Mouse (Mus musculus): Measurements from ENCODE around the gene Cdh13. TPM values are rescaled to one million over a fixed set of nuclear protein-coding genes. Genes with fewer than 3 reads are reported as not detected.

The Cdh13 gene
- polyA plus RNA-seq (2011; ENCODE audit: insufficient read depth, insufficient read length, low replicate concordance, missing spikeins) = not detected in 2 replicates

DNA sequence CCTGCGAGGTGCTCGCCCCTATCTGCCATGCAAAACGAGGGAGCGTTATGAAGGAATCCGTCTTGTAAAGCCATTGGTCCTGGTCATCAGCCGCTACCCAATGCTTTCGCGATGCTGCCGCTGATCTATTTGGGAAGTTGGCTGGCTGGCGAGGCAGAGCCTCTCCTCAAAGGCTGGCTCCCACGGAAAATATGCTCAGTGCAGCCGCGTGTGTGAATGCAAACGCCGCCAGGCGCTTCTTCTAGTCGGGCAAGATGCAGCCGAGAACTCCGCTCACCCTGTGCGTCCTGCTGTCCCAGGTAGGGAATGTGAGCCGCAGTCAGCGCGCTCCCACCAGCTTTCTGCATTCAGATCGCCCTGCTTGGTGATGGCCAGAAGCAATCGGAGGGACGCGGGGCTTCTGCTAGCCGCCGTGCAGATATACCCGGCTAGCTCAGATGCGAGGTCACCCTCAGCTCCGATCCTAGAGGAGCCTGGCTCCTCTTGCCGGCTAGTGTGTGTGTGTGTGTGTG lies at the start of gene Cdh13:
Cdh13 (plus strand) TSS at position 134 of the 512 bp plus-strand sequence.
- Histone ChIP-seq H3K4me3 (replicated peaks; ENCODE audit: control insufficient read depth, low read depth, low read length) (no peak within 1 kb of the TSS), H3K4me1 (ENCODE audit: control insufficient read depth, insufficient read depth, low read length) (no peaks in the 10 kb centered on the region), H3K27ac (ENCODE audit: control insufficient read depth, insufficient read depth, low read depth, low read length, poor library complexity) (no peak within 1 kb of the TSS)
- TF ChIP-seq POLR2A (IDR thresholded peaks at IDR 0.05; ENCODE audit: borderline replicate concordance, control insufficient read depth, low read depth, low read length) (no peak), CTCF (IDR thresholded peaks at IDR 0.05; ENCODE audit: control insufficient read depth, insufficient read depth, low read length) (no peak)
- whole genome bisulfite sequencing = 4% methylated on average over 33 of the region's 33 CpGs

DNA sequence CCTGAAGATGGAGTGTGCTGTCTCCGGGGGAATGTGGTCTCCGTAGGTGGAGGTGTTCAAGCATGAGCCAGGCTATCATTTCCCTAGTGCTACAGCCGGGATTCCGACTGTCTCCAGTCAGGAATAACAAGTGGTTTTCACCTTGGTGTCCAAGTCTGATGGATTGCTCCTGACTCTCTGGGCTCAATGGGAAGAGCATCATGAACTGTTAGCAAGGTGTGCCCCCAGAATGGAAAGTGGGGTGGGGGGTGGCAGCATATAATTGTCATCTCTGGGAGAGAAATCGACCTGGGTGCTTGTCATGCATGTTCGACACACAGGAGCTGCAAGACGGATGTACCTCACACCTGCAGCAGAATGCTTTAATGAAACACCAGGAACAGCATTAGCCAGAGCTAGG lies 47.9 kb upstream of the Cdh13 start:
- Histone ChIP-seq H3K4me3 (replicated peaks; ENCODE audit: control insufficient read depth, low read depth, low read length) (no peak overlapping the region), H3K4me1 (ENCODE audit: control insufficient read depth, insufficient read depth, low read length) (no peaks in the 10 kb centered on the region), H3K27ac (ENCODE audit: control insufficient read depth, insufficient read depth, low read depth, low read length, poor library complexity) (no peak overlapping the region)
- 78% methylated on average over 7 of the region's 7 CpGs for WGBS
- TF ChIP-seq POLR2A (IDR thresholded peaks at IDR 0.05; ENCODE audit: borderline replicate concordance, control insufficient read depth, low read depth, low read length) = no peak
- no peak for TF ChIP-seq CTCF (IDR thresholded peaks at IDR 0.05; ENCODE audit: control insufficient read depth, insufficient read depth, low read length)

DNA sequence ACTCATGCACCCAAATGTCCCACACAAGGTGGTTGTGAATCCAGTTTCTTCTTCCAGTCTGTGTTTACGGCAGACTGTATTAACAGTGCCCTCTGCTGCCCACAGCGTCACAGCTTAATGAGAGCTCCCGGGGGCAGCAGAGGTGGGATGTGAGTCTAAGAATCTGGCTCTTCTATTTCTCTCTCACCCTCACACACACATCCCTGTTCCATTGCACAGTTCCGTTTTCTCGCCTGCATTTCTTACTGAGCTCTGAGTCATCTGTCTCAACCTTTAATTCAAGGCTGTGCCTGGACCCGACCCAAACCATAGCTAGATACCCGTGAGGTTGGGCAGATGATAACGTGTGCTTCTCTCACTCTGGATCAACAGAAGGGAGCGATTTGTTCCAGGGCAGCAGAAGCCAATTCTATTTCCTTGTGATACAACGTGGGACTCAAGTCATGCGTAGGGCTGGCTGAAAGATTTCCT lies 46.3 kb upstream of the Cdh13 start:
- Histone ChIP-seq H3K27ac (ENCODE audit: control insufficient read depth, insufficient read depth, low read depth, low read length, poor library complexity) (no peak overlapping the region), H3K4me1 (ENCODE audit: control insufficient read depth, insufficient read depth, low read length) (no peaks in the 10 kb centered on the region), H3K4me3 (replicated peaks; ENCODE audit: control insufficient read depth, low read depth, low read length) (no peak overlapping the region)
- TF ChIP-seq CTCF (IDR thresholded peaks at IDR 0.05; ENCODE audit: control insufficient read depth, insufficient read depth, low read length) = no peak
- no peak for TF ChIP-seq POLR2A (IDR thresholded peaks at IDR 0.05; ENCODE audit: borderline replicate concordance, control insufficient read depth, low read depth, low read length)
- 71% methylated on average over 11 of the region's 11 CpGs for WGBS

DNA sequence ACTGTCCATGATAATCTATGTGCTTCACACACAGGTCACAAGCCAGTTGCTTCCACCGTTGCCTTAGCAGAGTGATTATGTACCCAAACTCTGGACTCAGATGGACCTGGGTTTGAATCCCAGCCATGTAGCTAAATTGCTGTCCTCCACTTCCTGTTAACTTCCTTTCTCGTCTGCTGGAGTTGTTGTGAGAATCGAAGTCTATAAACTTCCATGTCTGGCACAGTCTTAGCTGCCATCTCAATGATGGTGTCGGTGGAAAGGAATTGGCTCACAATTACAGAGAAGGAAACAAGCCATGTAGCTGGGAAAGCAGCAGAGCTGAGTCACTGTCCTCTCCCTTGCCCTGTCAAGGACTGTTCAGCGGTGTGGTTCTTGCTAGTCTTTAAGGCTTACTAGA lies 45.4 kb upstream of the Cdh13 start:
- Histone ChIP-seq H3K27ac (ENCODE audit: control insufficient read depth, insufficient read depth, low read depth, low read length, poor library complexity) (no peak overlapping the region), H3K4me3 (replicated peaks; ENCODE audit: control insufficient read depth, low read depth, low read length) (no peak overlapping the region), H3K4me1 (ENCODE audit: control insufficient read depth, insufficient read depth, low read length) (no peaks in the 10 kb centered on the region)
- TF ChIP-seq CTCF (IDR thresholded peaks at IDR 0.05; ENCODE audit: control insufficient read depth, insufficient read depth, low read length) (no peak), POLR2A (IDR thresholded peaks at IDR 0.05; ENCODE audit: borderline replicate concordance, control insufficient read depth, low read depth, low read length) (no peak)
- WGBS = 61% methylated on average over 5 of the region's 5 CpGs

GRCm38 (mm10) chr8:118239186-118239585 lies 44.3 kb upstream of the Cdh13 start:
- Histone ChIP-seq H3K4me3 (replicated peaks; ENCODE audit: control insufficient read depth, low read depth, low read length) (no peak overlapping the region), H3K4me1 (ENCODE audit: control insufficient read depth, insufficient read depth, low read length) (no peaks in the 10 kb centered on the region), H3K27ac (ENCODE audit: control insufficient read depth, insufficient read depth, low read depth, low read length, poor library complexity) (no peak overlapping the region)
- 67% methylated on average over 1 of the region's 1 CpGs for WGBS
- TF ChIP-seq POLR2A (IDR thresholded peaks at IDR 0.05; ENCODE audit: borderline replicate concordance, control insufficient read depth, low read depth, low read length) (no peak), CTCF (IDR thresholded peaks at IDR 0.05; ENCODE audit: control insufficient read depth, insufficient read depth, low read length) (no peak)

- H3K27ac ChIP-seq (ENCODE audit: control insufficient read depth, insufficient read depth, low read depth, low read length, poor library complexity) = no peak overlapping the region
- WGBS = 69% methylated on average over 5 of the region's 5 CpGs
- TF ChIP-seq CTCF (IDR thresholded peaks at IDR 0.05; ENCODE audit: control insufficient read depth, insufficient read depth, low read length) = no peak
- no peak overlapping the region for H3K4me3 ChIP-seq (replicated peaks; ENCODE audit: control insufficient read depth, low read depth, low read length)
- no peaks in the 10 kb centered on the region for H3K4me1 ChIP-seq (ENCODE audit: control insufficient read depth, insufficient read depth, low read length)
These were observed 34.2 kb upstream of the Cdh13 start for GRCm38 (mm10) chr8:118249319-118249718.

DNA sequence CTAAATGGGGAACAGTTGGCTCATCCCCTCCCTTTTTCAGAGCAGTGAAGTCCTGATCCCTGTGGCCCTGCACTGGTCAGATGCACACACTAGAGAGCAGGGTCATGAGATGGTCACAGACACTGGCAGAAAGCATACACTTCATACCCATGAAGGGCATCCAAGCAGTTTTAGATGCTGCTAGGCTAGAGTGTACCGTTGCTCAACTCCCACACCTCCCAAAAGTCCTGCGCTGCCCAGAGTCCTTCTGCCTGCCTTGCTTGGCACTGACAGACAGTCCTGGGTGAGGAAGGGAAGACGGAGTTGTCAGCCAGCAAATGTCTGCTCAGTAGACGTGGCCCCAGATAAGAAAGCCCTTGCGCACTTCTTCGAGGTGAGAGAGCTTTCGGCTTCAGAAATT lies 33.6 kb upstream of the Cdh13 start:
- WGBS = 80% methylated on average over 7 of the region's 7 CpGs
- Histone ChIP-seq H3K4me3 (replicated peaks; ENCODE audit: control insufficient read depth, low read depth, low read length) (no peak overlapping the region), H3K4me1 (ENCODE audit: control insufficient read depth, insufficient read depth, low read length) (no peaks in the 10 kb centered on the region), H3K27ac (ENCODE audit: control insufficient read depth, insufficient read depth, low read depth, low read length, poor library complexity) (no peak overlapping the region)
- TF ChIP-seq POLR2A (IDR thresholded peaks at IDR 0.05; ENCODE audit: borderline replicate concordance, control insufficient read depth, low read depth, low read length) = no peak
- no peak for TF ChIP-seq CTCF (IDR thresholded peaks at IDR 0.05; ENCODE audit: control insufficient read depth, insufficient read depth, low read length)

DNA sequence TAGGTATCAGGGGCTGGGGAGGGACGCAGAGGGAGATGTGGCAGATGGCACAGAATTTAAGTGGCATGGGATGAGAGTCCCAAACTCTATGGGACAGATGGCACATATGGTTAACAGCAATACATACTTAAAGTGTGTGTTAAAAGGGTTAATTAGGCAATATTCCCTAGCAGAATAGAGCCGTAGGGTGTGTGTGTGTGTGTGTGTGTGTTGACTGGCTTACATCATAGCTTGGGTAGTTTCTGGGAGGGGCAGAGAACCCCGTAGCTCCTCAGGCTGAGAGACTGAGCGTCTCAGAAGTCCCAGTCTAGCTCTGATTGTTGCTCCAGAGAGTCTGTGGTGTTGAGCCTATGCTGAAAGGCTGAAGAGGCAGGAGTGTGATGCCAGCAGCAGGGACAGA lies 20.4 kb upstream of the Cdh13 start:
- 66% methylated on average over 4 of the region's 4 CpGs for WGBS
- H3K4me3 ChIP-seq (replicated peaks; ENCODE audit: control insufficient read depth, low read depth, low read length) = no peak overlapping the region
- no peaks in the 10 kb centered on the region for H3K4me1 ChIP-seq (ENCODE audit: control insufficient read depth, insufficient read depth, low read length)
- no peak for TF ChIP-seq CTCF (IDR thresholded peaks at IDR 0.05; ENCODE audit: control insufficient read depth, insufficient read depth, low read length)
- no peak for TF ChIP-seq POLR2A (IDR thresholded peaks at IDR 0.05; ENCODE audit: borderline replicate concordance, control insufficient read depth, low read depth, low read length)
- no peak overlapping the region for H3K27ac ChIP-seq (ENCODE audit: control insufficient read depth, insufficient read depth, low read depth, low read length, poor library complexity)

Data from bone marrow, adult 2 months (tissue).